Mouse (Mus musculus): ENCODE data around the gene Gm28372.

The Gm28372 gene

DNA sequence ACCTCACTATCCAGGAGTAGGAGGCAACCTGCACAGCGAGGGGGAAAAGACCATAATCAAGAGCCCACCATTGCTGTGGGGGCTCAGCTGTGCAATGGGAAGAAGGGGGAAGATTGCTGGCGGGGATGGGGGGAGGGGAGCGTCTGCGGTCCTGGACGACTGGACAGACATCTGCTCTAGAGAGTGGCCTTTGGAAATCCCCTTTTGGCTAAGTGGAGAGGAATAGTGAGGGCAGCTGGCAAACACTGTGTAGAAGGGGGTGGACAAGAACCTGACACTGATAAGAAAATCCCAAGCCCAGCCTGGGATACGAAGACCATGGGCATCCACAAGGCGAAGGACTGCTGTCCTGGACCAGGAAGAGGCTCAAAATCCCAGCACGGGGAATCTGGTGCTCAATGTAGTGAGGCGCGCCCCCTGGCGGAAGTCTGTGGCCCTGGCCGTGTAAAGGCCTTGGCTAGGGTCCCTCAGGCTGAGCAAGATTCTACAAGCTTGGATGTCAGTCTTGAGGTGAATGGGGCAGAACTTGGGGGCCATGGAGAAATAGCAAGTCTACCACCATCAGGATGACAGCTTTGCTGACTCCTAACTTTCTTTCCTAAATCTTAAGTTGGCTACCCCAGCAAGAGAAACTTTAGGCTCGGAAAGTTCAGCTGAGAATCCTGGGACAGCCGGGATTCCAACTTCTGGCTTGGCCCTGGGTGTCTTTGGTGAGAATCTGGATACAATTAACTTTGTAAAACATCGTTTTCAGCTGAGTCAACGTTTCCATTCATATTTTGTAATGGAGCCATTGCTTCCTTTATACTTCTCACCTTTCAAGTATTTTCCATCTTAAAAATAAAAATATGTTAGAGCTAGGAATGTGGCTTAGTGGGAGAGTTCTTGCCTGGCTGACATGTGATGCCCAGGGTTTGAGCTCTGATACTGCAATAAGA, 6.8 kb downstream of the Gm28372 start:
- DNase-seq (ENCODE audit: low spot score in 2 of 2): peak; percentile 64 to 90

DNA sequence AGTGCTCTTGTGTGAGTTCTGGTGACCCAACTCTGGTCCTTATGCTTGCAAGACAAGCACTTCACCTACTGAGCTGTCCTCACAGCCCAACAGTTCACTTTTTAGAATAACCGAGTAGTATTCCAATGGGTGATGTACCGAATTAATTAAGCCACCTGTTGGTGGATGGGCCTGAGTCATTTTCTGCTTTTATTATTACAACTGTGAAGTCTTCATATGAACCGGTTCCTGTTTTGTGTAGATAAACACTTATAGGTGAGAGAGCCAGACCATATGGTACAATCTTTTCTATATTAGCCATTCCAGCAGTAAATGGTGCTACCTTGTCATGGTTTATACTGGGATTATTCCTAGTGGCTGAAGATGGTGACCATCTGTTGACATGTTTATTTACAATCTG, 7.7 kb downstream of the Gm28372 start:
- no peak for DNase-seq (ENCODE audit: low spot score in 2 of 2)

DNA sequence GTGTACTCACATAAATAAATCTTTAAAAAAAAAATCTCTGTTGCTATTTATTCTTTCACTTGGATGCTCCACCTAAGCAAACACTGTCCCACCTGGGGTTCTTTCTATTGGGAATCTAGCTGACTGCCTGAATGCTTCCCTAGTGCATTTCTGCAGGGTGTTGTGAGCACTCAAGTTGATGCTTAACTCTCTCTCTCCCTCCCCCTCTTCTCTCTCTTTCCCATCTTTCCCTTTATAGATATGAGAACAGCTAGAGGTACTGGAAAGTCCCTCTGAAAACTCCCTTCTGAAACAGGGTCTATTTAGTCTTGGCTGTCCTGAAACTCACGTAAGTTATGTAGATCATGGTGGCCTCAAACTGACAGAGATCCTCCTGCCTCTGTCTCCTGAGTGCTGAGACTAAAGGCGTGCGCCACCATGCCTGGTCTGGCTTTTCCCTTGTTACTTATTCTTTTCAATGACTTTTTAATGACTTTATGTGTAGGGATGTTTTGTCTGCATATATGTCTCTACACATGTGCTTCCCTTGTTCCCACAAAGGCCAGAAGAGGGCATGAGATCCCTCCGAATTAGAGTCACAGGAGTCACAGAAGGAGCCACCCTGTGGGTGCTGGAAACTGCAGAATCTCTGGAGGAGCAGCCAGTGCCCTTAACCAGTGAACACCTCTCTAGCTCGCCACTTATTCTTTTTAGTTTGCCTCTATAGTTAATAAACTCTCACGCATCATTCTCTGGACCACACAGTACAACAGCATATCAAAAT, 9.2 kb downstream of the Gm28372 start:
- no peak for DNase-seq (ENCODE audit: low spot score in 2 of 2)

DNA sequence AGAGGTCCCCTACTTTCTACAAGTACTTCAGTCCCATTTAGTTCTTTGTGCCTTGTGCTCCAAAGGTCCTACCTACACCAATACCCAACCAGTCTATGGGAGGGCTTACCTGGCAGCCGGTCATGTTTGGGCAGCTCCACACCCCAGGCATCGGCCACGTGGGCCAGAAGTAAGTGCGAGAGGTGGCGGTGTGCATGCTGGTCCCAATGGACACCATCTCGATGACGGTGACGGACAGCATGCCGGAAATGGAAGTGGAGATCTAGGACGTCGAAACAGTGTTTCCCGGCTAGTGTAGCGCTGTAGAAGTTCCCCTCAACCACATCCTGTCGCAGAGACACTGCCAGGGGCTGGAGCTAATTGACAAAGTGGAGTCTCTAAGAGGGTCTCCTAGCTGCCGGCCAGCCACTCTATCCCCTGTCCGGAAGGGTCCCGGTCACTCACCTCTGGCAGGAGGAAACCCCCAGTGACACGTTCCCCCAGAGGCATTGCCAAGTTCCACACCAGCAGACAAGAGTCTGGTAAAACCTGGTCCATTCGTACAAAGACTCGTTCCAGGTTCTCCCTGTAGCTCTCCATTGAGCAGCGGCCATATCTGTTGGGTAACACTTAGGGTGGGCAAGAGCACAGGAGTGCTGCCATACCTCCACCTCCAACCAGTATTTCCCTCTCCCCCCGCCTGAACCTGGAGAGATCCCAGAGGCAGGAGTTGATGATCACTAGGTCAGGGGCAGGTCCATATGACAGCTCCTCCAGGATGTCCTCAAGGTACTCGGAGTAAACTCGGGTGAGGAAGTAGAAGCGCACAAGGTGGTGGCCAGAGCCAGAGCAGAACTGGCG, 17.0 kb downstream of the Gm28372 start:
- DNase-seq (ENCODE audit: low spot score in 2 of 2): no peak

DNA sequence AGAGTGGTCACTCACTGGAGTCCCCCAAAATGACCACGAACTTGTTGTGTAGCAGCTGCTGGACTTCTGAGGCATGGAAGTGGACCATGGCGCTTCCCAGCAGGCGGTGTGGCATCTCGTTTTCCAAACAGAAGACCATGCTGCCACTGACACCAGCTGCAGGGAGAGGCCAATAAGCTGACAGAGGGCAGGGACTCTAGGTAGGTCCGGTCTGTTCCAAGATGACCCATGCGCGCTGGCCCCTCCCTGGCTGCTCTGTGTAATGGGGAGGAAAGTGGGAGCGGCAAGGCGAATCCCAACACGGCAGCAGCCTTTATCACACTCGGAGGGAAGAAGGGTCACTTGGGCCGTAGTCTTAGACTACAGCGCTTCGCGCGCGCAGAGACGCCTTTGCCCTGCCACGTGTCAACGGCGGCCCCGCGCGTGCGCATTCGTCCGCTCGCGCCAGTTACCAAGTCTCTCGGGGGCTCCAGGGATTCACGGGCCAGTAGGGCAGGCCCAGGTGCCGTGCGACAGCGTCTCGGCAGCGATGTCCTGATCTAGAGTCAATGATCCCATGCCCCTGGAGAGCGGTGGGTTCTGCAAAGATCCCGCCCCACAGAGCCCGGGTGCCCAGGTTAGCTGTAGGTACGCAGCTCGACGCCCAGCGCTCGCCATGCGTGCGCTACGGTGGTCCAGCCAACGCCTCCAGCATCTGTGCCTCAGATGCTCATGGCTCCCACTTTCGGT, 18.5 kb downstream of the Gm28372 start:
- peak; percentile 76 to 89 for DNase-seq (ENCODE audit: low spot score in 2 of 2)

DNA sequence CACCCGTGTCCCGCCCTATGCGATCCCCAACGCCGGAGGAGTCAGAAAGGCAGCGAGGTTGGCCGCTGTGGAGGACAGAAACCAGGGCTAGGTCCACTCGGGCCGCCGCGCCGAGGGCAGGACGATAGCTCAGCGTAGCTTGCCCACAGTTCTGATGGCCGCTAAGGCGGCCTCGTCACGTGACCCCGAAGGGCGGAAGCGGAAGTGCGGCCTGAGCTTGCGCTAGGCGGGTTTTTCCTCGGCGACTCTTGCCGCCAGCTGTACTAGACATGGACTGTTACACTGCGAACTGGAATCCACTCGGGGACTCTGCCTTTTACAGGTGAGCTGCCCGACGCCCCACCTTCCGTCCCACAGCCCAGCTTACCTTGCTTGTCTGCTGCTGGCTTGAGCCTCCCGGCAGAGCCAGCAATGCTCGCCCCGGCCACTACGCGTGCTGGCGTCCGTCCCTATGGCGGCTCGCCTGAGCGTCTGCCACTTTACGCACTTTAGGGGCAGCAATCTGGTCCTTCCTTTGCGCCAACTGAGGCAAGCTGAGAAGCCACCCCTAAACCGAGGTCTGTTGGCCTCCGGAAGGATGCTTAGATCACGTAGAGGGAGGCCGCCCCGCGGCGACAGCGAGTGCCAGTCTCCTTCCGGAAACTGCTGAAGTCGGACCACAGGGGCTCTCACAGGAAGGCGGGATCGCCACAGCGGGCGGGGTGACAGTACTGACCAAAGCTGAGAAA, 19.3 kb downstream of the Gm28372 start, which contains the start of the genes Vps16 and Pced1a:
Gene Vps16 (plus strand): TSS at position 214 of the 728 bp plus-strand sequence.
Gene Pced1a (minus strand): TSS at position 576 of the 728 bp plus-strand sequence.
- DNase-seq (ENCODE audit: low spot score in 2 of 2): peak; percentile 89 to 94

DNA sequence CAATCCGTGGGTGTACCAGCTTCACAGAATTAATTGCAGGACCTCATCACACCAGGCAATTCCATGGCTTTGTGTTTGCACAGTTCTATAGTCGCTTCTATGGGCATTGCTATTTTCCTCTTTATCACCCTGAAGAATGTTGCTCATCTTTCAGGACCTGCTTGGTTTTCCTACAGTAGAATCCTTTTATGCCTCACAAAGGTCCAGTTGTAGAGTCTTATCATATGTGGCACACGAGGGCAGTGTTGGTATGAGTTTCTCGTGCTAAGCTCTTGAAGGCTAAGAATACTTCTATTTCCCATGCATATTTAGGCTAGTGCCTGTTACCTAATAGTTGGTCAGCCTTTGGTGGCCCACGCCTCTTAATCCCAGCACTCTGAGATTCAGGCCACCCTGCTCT, 20.1 kb downstream of the Gm28372 start:
- no peak for DNase-seq (ENCODE audit: low spot score in 2 of 2)

DNA sequence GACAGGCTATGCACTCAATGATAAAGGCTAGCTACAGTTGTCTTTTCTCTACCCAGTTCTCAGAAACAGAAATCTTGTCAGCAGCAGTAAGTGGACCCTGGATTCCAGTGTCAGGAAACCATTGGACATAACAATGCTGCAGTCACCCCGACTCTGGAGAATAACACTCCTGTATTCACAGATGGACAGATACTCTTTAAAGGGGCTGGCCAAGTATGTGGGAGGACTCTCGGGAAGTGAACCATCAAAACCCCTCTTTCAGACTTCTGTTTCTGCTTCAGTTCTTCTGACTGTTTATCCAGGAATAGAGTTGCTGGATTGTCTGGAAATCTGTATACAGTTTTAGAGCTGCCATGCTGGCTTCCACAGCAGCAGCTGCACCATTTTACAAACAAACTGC, 24.8 kb downstream of the Gm28372 start:
- DNase-seq (ENCODE audit: low spot score in 2 of 2): no peak

DNA sequence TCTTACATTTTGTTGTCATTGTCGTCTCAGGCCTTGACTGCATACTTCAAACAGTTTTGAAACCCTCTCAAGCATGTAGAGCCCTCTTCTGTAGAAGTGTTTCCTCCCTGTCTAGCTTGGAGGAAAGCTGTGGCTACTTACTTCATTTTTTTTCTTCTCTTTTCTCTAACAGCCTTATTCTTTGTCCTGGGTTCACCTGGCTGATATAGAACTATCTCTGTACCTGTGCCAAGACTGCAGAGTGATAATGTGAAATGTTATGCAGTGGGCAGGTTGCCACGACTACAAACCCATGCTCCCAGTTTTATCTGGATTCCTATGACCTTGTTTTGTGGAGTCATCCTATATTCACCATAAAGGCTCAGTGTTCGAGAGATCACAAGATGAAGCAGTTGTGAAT, 25.4 kb downstream of the Gm28372 start:
- no peak for DNase-seq (ENCODE audit: low spot score in 2 of 2)

DNA sequence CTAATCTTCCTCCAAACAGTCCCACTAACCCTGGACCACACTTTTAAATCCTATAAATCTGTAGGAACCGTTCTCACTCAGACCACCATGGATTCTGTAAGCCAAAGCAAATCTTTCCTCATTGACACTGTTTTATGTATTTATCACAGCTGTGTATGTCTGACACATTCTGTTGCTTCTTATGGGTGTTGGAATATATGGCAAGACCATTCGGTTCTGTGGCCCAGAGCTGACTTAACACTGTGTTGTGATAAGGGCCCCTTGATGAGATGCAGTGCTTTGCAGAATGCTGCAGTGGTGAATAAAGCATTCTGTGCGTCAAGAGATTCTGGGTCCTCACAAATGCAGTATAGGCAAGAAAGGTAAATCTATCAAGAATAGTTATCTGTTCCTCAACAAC, 27.1 kb downstream of the Gm28372 start:
- DNase-seq (ENCODE audit: low spot score in 2 of 2): no peak

DNA sequence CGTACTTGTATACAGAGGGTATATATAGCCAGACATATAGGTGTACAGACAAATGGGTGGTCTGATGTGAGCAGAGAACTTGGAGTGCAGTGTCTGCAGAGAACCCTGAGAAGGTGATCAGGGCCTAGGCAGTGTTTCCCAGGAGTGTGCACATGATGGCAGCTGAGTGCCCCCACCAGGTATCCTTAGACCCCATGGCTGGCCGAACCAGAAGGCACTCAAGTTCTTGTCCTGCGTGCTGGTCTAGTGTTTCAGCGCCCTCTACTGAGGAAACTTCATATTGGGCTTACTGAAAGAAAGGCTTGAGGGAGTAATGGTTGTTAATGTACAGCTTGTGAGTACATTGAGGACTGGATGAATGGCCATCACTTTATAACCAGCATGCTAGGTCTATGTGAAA, 28.1 kb downstream of the Gm28372 start:
- peak in 1 of 2 experiments; percentile 51 for DNase-seq (ENCODE audit: low spot score in 2 of 2)

DNA sequence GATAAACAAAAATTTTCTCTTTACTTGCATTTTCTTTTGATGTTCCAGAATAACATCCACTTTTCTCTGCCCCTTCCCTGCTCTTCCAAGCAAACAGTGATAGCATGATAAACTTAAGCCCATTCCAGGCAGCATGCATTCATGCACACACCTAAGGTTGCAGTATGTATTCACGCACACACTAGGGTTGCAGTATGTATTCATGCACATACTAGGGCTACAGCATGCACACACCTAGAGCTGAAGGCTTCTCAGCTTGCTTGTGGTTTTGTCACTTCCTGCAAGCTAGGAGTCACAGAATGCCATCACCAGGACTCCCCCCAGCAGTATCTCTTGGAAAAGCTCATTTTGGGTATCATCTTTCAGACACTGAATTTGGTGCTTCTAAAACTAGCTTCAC, 31.7 kb downstream of the Gm28372 start:
- DNase-seq (ENCODE audit: low spot score in 2 of 2): no peak

DNA sequence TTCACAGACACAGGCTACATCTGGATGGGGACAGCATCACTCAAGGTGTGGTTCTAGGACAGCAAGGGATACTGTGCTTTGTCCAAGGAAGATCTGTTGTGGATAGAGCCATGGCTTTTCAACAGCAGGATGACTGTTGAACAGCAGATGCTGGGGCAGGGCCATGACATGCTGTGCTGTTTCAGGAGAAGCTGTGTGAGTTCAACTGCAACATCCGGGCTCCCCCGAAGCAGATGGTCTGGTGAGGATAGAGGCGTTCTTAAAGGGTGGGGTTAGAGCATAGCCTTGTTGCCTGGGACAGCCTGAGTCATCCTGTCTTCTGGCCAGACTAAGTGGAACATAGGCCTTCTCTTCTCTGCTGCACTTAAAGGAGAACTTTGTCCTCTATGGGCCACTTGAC, 33.8 kb downstream of the Gm28372 start:
- DNase-seq (ENCODE audit: low spot score in 2 of 2): no peak

DNA sequence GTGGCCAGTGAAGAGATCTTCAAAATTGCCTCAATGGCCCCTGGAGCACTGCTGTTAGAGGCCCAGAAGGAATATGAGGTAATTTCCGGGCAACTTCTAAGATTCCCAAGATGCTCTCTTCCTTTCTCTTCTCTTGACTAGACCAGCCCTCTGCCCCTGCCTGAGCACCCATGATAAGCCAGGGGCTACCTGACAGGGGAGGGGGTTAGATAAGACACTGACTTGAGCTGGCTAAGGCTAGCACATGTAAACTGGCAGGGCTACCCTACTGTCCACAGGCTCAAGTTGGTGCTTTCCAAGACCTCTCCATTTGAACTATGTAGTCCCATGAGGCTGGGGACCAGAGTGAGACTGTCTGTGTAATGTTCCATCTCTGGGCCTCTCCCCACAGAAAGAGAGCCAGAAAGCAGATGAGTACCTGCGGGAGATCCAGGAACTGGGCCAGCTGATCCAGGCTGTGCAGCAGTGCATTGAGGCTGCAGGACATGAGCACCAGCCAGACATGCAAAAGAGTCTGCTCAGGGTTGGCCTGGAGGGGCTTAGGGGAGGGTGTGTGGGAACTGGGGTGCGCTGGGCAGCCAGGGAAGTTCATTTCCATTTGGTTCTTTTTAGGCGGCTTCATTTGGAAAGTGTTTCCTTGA, 34.9 kb downstream of the Gm28372 start:
- DNase-seq (ENCODE audit: low spot score in 2 of 2): no peak

DNA sequence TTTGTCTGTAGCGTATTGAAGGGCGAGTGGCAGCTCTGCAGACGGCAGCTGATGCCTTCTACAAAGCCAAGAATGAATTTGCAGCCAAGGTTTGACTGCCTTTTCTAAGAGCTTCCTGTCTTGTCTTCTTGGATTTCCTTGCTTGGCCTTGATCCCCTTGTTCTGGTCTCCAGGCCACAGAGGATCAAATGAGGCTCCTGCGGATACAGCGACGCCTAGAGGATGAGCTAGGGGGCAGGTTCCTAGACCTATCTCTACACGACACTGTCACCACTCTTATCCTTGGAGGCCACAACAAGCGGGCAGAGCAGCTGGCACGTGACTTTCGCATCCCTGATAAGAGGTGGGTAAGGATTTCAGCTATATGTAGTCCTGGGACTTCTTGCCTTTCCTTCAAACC, 37.1 kb downstream of the Gm28372 start:
- peak in 1 of 2 experiments; percentile 66 for DNase-seq (ENCODE audit: low spot score in 2 of 2)

DNA sequence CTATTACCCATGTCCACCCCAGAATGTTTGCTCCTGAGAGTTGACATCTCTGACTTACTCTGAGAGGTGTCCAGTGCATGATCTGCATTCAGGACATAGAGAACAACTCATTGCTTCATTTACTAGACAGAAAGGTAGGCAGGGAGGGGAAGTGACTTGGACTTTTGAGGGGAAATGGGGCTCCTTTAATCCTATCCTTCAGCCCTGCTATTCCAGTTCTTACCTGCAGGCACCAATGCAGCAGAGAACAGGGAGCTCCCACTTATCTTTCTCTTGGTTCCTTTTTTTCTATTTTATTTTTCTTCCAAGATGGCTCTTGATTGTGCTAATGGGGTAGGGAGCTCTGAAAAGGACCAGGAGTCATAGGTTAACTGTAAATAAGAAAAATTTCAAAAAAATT, 43.4 kb downstream of the Gm28372 start:
- no peak for DNase-seq (ENCODE audit: low spot score in 2 of 2)

DNA sequence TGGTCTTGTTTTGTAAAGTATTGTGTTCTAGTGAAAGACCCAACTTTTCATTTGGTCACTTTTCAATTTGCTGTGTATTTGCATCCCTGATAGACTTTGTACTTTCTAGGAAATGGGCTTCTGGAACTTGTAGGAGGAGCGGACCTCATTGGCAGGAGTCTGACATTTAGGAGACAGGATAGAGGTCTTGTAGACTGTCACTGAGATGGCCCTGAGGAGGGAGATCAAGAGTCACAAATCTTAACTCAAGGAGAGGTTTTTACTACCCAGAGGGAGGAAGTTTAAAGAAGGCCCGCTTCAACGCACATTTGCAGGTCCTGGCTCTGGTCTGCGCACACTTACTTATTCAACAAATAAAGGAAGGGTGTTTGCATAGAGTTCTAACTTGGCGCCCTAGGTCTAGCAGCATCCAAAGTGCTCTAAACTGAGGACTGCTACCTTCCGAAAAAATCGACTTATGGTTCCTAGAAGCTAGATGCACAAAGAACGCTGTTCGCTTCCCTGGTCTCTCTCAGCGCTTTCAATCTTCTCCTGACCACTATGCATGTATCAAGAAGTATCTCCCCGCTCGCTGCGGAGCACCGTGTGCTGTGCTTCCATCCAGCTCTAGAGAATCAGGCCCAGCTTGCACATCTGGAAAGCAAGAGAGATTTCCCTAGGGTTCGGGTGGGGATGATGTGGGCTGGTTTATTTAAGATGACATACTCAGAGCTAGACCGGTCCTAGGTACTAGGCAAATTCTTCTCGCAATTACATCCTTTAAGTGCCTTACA, 44.2 kb downstream of the Gm28372 start:
- no peak for DNase-seq (ENCODE audit: low spot score in 2 of 2)

DNA sequence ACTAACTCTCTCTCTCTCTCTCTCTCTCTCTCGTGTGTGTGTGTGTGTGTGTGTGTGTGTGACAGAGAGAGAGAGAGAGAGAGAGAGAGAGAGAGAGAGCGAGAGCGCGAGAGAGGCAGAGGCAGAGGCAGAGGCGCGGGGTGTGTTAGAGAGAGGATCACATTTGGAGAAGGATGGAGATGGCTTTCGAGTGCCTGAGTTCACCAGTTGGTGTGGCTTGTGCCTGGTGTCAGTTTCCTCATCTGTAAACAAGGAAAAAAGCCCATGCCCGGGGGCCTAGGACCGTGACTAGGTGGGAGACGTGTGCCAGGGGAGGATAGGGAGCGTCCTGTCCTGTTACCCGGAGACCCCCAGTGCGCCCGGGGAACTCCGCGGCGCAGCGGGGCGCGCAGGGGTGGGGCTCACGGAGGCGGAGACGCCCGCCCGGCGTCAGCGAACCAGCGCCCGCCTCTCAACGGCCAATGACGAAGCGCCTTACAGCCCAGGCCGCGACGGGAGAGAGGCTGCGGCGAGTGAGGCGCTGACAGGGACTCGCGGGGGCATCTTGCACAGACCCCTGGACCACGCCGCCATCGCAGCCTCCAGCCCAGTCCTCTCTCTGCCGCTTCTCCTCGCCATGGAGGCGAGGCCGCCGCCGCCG, 44.9 kb downstream of the Gm28372 start, which contains the start of gene Ptpra:
Gene Ptpra (plus strand): TSS at position 485 of the 640 bp plus-strand sequence.
- DNase-seq (ENCODE audit: low spot score in 2 of 2): peak; percentile 91 to 96

DNA sequence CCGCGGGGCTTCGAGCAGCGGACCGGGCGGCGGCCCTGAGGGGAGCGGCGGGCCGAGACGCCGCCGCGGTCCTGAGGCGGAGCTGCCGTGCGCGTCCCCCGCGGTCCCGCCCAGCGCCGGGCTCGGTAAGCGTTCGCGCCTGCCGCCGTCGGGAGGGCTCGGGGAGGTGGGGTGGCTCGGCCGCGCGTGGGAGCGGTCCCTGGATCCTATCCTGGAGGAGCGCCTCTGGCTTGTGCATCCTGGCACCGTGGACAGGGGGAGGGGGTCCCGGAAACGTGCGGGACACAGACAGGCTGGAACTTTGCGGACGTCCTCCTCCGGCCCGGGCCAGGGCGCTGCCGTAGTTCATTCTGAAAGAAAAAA, 45.4 kb downstream of the Gm28372 start:
- DNase-seq (ENCODE audit: low spot score in 2 of 2): peak; percentile 75 to 89

Data from spleen, postnatal 4 days (tissue).